Mouse (Mus musculus) hematopoietic stem cell, adult 5-6 weeks (primary cell): ENCODE measurements at regions not wholly inside any gene's neighbourhood (a gene's known extent, or its start where the extent isn't known, plus 50 kb on each side); places are given as distances from the start of the nearest gene placed in this dataset.

Experiments
- ATAC-seq, 2 experiments: fragments of 125-278 bp in 1 of 2; replicated peaks in 1 of 2; 2 replicates each; pipeline ENCODE4 v1.8.0; 2016 to 2017; ENCODE audit warnings: inconsistent platforms in 2 of 2, mild to moderate bottlenecking in 2 of 2, moderate number of reproducible peaks in 2 of 2, low read depth in 1 of 2, moderate TSS enrichment in 1 of 2; ENCODE audit not compliant: low FRiP score in 2 of 2, poor library complexity in 2 of 2, severe bottlenecking in 2 of 2, insufficient read depth in 1 of 2, low TSS enrichment in 1 of 2

- ATAC-seq: no peak
These were observed 331.7 kb downstream of the Bmp2 start for GRCm38 (mm10) chr2:133883682-133884081.

DNA sequence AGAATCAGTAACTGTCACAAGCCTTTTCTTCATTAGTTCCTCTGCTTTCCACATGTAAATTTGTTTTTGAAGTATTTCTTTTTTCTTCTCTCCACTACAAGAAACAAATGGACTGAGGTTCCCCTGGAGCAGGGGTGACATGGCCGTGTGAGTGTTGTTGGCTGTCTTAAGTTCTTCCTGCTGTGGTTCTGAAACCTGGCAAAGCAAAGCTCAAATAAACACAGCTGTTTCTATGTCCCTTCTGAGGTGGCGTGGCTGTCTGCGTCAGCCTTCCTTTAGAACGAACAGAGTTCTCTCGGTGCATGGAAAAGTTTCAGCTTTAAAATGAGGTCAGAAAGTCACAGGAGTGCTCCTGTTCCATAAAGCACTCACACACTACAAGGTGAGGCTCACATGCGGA lies 354.3 kb downstream of the Bmp2 start:
- no peak for ATAC-seq
